Mouse (Mus musculus): ENCODE measurements around the gene Kmt5c.
A peak's percentile ranks its signal among the peaks of the same experiment; 100 is the strongest.
"Not testable (repeated sequence)": the region's sequence is repeated elsewhere in the genome, so short reads cannot be mapped to it uniquely, and the experiment has no call there.

Gene Kmt5c

GRCm38 (mm10) chr7:4789436-4789935 lies 49.6 kb downstream of the Kmt5c start, which contains the start of gene Tmem238:
Tmem238 (minus strand) TSS chr7:4789656.
- no peak for DNase-seq (ENCODE audit: low read depth)

GRCm38 (mm10) chr7:4792278-4793212 lies 52.6 kb downstream of the Kmt5c start, which contains the start of gene Rpl28:
Rpl28 (plus strand) TSS chr7:4792874.
- peak; percentile 96 for DNase-seq (ENCODE audit: low read depth)

- DNase-seq (ENCODE audit: low read depth) = not testable (repeated sequence)
Observed at GRCm38 (mm10) chr7:4793248-4793647, 53.3 kb downstream of the Kmt5c start.

GRCm38 (mm10) chr7:4793674-4794073 lies 53.8 kb downstream of the Kmt5c start:
- no peak for DNase-seq (ENCODE audit: low read depth)

- no peak for DNase-seq (ENCODE audit: low read depth)
Observed at GRCm38 (mm10) chr7:4794631-4795168, 54.8 kb downstream of the Kmt5c start.

- DNase-seq (ENCODE audit: low read depth) = no peak
Observed at GRCm38 (mm10) chr7:4795767-4796433, 56.0 kb downstream of the Kmt5c start.
